Mouse (Mus musculus): ENCODE measurements around the gene Treh.

DNA sequence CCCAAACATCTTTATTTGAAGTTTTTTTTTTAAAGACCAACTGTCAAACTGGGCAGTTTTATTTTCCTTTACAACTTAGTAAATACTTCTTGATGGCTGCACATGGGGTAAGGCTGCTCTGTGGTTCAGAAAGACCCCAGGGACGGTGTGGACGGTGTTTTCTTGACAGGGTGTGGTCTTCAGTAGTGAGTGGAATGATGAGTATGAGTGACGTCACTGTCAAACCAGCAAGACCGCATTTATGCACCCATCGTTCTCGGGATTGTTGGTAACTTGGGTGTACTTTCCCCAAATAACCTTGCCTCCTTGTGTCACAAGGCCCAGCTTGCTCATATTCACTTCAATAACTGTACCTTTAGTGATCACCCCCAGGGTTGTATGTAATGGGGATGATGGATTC, 9.3 kb upstream of the Treh start:
- TF ChIP-seq GATA1 (IDR thresholded peaks at IDR 0.05; ENCODE audit: low read length) (no peak), TAL1 (IDR thresholded peaks at IDR 0.05; ENCODE audit: low read length) (no peak)
